Mouse (Mus musculus) central nervous system, embryonic 14 days (tissue): ENCODE data around the gene Sirpa. TPM values are rescaled to one million over a fixed set of nuclear protein-coding genes. Genes with fewer than 3 reads are reported as not detected.

ENCODE experiments used
- polyA plus RNA-seq: library from polyadenylated mRNA; depleted of rRNA; stranded (reverse); fragments of >200 nt; gene quantifications from 2 replicates; pipeline ENCODE4 v1.2.3, GENCODE M21; 2012; rRNA removed

Sirpa gene
- polyA plus RNA-seq, result 33.4 and 35.7 TPM in 2 replicates

GRCm38 (mm10) chr2:129592459-129593140 lies at the start of gene Sirpa:
Gene Sirpa, plus strand, starts transcription at chr2:129592835.

Other genes with a start within 250 kb of the Sirpa start
- gene Il1b, start 221.7 kb upstream of the Sirpa start, polyA plus RNA-seq, result 0.14 and 1.9 TPM in 2 replicates
- gene F830045P16Rik, start 56.2 kb upstream of the Sirpa start, polyA plus RNA-seq, result not detected in 2 replicates
- 3.8 and 4.5 TPM in 2 replicates for gene Pdyn, start 107.0 kb downstream of the Sirpa start, polyA plus RNA-seq
- 19.7 and 20.6 TPM in 2 replicates for gene Stk35, start 207.7 kb downstream of the Sirpa start, polyA plus RNA-seq